Mouse (Mus musculus): ENCODE measurements around the gene Stard8.
"Not testable (repeated sequence)": the region's sequence is repeated elsewhere in the genome, so short reads cannot be mapped to it uniquely, and the experiment has no call there.

The Stard8 gene

GRCm38 (mm10) chrX:99003046-99003445 is at the start of gene Stard8:
TSS of gene Stard8 (plus strand) at chrX:99003248.
- no peak for DNase-seq

GRCm38 (mm10) chrX:98953941-98954340 is 49.1 kb upstream of the Stard8 start:
- peak in 1 of 2 experiments; percentile 1 for DNase-seq

DNA sequence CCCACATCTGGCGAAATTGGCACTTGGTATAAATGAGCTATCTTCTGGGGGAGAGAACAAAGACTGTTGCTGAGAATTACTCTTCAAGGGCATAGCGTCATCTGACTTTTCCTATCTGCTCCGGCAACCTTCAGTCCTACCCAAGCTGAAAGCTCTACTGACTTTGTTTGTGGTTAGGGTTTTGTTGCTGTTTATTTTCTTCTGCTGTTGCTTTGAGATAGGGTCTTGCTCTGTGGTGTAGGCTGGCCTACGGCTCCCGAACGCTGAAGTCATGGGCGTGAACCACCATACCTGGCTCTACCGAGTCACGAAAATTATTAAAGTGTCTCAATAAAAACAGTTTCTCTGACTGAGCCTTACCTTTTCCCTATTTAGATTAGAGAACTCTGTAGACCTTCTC is 44.8 kb upstream of the Stard8 start:
- DNase-seq: no peak

DNA sequence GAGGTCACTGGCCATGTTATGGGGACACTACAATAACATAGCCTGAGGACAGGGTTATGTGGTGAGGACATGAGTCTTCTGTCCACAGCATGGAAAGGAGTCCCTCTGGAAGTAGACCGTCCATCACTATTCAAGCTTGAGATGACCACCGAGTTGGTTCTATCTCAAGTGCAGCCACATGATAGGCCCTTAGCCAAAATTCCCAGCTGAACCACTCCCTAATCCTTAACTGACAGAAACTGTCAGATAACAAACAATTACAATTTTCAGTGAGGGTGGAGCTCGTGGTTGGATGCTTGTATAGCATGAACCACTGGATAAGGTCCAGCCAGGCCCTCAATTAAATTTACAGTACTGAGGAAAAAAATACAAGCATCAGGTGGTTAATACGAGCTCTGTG is 44.0 kb upstream of the Stard8 start:
- no peak for DNase-seq

DNA sequence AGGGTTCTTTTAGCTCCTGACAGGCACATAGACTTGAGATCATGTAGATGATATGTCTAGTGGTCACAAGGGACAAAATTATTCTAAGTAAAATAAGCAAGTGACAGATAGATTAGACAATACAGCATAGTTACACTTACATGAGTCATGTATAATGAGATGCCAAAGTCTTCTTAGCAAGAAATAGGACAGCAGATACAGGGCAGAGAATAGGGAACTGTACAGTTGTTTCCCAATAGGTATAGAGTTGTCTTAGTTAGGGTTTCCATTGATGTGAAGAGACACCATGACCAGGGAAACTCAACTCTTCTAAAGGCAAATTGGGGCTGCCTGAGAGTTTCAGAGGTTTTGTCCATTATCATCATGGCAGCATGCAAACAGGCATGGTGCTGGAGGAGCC is 39.3 kb upstream of the Stard8 start:
- DNase-seq: no peak

- DNase-seq: no peak
These were observed 38.5 kb upstream of the Stard8 start for GRCm38 (mm10) chrX:98964513-98964912.

- DNase-seq: not testable (repeated sequence)
These were observed 16.4 kb upstream of the Stard8 start for GRCm38 (mm10) chrX:98986611-98987010.

DNA sequence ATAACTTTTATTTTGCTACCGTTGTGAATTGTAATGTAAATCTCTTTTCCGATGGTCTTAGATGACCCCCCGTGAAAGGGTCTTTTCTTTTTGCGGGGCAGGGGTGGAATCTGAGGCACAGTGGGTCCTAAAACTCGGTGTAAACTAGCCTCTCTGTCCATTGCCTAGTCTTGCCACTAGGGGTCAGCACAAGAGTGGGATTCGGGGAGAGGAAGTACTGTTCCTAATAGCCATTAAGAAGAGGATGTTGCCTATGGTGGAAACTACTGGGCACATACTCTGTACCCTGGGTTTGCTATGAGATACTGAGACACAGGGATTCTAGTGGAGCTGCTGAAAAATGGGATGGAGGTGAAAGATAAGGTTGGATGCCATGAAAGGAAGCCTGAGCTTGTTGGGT is 13.5 kb upstream of the Stard8 start:
- DNase-seq: peak in 1 of 2 experiments; percentile 8

DNA sequence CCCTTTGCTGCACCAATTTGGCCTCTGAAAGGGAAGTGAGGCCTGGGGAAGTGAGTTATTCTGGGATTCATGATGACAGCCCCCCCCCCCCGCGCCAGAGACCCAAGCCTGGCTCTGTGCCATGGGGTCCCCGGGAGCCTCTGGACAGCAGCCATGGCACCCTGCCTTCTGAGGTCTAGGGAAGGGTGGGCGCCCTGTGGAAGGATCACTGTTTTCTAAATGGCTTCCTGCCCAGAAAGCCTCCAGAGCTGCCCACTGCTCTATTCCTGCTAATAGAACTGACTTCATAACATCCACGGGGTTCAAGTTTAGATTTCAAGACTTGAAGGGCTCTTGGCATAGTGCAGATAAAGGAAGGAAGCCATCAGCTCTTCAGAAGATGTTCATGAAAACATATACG is 983 bp upstream of the Stard8 start:
- DNase-seq: no peak

- no peak for DNase-seq
These were observed 7.5 kb downstream of the Stard8 start for GRCm38 (mm10) chrX:99010581-99010980.

DNA sequence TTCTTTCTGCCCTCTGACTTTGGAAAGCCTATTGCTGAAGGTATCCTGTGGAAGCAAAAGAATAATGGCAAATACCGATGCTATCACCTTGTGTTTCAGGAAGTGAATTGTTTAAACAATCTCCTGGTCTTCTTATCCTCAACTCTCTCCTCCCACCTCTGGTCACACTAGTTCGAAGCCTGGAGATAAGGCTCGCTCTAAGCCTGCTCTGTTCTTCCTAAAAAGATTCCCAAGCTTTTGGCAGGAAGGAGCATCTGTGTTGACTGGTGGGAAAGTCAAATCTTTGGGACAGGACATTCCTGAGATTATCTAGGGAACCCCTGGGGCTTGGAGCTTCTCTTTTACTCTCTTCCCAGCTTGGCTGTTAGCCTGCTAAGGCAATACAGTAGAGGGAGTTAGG is 8.2 kb downstream of the Stard8 start:
- no peak for DNase-seq

GRCm38 (mm10) chrX:99012486-99012885 is 9.4 kb downstream of the Stard8 start:
- DNase-seq: no peak

DNA sequence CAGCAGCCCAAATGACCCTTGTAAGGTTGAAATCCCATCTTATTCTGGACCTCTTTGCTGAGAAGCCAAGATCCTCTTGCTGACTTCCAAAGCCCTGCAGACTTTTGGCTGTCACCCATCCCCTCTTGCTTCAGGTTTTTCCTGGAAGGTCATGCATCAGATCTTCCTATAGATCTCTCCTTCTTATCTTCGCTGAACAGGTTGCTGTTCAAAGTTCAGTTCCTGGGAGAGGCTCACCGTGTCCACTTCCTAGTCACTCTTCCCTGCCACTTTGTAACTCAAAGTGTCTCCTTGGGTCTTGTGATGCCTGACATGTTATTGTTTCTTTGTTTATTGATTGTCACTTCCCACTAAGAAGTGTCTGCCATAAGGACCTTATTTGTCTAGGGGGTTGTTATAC is 12.7 kb downstream of the Stard8 start:
- no peak for DNase-seq

GRCm38 (mm10) chrX:99016987-99017386 is 13.9 kb downstream of the Stard8 start:
- no peak for DNase-seq

GRCm38 (mm10) chrX:99017874-99018273 is 14.8 kb downstream of the Stard8 start:
- no peak for DNase-seq

- DNase-seq: no peak
These were observed 16.3 kb downstream of the Stard8 start for GRCm38 (mm10) chrX:99019303-99019702.

DNA sequence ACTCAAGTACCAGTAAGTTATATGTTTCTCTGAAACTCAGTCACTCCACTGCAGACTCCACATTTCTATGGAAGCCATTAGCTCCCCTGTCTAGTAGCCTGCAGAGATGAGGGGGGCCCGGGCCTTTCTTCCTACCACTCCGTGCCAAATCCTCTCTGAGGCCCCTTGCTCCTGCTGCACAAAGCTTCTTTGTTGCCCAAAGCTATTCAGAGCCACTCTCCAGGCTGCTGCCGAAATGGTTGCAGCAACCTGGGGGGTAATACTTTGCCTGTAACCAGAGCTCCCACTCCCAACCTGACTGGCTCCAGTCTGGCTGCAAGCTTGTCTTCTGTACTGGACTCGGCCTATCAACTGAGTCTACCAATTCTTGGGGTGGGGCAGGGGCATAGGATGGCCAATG is 17.2 kb downstream of the Stard8 start:
- no peak for DNase-seq

DNA sequence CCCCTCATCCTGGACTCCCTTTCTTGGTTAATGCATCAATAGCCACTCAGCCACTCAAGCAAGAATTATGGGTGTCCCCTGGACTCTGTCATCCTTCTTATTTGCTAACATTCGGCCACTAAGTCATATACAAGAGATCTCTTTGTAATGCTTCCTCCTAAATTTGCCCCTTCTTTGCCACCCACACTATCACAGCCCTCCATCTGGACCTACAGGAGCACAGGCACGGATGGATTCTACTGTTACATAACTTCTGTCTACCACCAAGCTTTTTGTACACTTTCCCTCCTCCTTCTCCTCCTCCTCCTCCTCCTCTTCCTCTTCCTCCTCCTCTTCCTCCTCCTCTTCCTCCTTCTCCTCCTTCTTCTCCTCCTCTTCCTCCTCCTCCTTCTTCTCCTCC is 18.5 kb downstream of the Stard8 start:
- no peak for DNase-seq

- no peak for DNase-seq
These were observed 20.9 kb downstream of the Stard8 start for GRCm38 (mm10) chrX:99023951-99024350.

DNA sequence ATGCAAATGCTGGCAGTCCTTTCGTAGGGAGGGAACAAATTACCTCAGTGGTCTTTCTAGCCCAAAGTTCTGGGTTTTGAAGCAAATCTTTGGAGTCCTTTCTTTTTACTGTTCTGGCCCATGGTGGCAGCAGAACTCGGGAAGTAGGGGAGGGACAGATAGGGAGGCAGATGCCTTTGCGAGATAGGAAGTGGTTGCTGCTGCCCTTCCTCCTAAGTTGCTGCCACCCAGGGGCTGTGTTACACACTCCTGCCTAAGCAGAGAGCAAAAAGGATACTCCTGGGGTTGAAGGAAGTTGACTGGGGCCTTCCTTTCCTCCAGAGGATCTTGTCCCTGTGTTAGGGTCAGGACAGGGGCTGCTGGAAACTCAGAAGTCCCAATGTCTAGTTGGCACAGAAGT is 32.4 kb downstream of the Stard8 start:
- DNase-seq: no peak

- DNase-seq: peak; percentile 59 to 60
These were observed 39.5 kb downstream of the Stard8 start for GRCm38 (mm10) chrX:99042451-99042951.

- no peak for DNase-seq
These were observed 40.2 kb downstream of the Stard8 start for GRCm38 (mm10) chrX:99043275-99043674.

DNA sequence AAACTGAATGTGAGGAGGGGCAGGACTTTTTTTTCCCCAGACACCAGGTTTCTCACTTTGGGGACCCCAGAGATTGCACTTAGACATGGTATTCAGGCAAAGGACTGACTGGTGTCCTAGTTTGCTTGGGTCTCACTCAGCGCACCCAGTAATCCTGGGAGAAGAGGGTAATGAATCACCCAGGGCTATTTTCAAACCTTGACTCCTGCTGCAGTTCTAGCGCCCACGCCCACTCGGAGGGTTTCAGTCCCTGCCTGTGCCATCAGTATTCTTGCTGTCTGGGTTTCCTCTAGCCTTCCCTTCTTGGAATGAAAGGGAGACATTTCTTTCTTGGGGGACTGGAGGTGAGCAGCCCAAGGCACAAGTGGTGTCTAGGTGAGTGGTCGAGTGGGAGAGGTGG is 40.7 kb downstream of the Stard8 start:
- DNase-seq: no peak

- DNase-seq: no peak
These were observed 42.3 kb downstream of the Stard8 start for GRCm38 (mm10) chrX:99045315-99045714.

GRCm38 (mm10) chrX:99046360-99047055 is 43.5 kb downstream of the Stard8 start:
- DNase-seq: no peak
